Mouse (Mus musculus) forebrain, postnatal 0 days (tissue): ENCODE data around the gene Fam76a. TPM values are rescaled to one million over a fixed set of nuclear protein-coding genes. Genes with fewer than 3 reads are reported as not detected.

ENCODE experiments used
- ATAC-seq: fragments of 200-750 bp; cut with Nextera tagmentation; 2 replicates; pipeline ENCODE4 v1.8.0; 2017; ENCODE audit warnings: mild to moderate bottlenecking, moderate library complexity
- DNase-seq: peaks from one replicate; pipeline ENCODE4 v3.0.0-alpha.2; 2015
- H3K27ac ChIP-seq: fragments of 300-500 bp; sonication (generic); 2 replicates; pipeline ENCODE4 v1.5.1; 2014; ENCODE audit warnings: low read depth, mild to moderate bottlenecking, antibody characterized with exemption, low read length, moderate library complexity, mixed read lengths
- H3K27me3 ChIP-seq: fragments of 300-500 bp; sonication (generic); 2 replicates; pipeline ENCODE4 v1.6.1; 2014; ENCODE audit warnings: mild to moderate bottlenecking, low read length, mixed read lengths; ENCODE audit not compliant: insufficient read depth
- H3K36me3 ChIP-seq: fragments of 300-500 bp; sonication (generic); 2 replicates; pipeline ENCODE4 v1.6.1; 2014; ENCODE audit warnings: mild to moderate bottlenecking, moderate library complexity; ENCODE audit not compliant: insufficient read depth
- H3K4me1 ChIP-seq: fragments of 300-500 bp; sonication (generic); 2 replicates; pipeline ENCODE4 v1.6.1; 2014; ENCODE audit warnings: antibody characterized with exemption; ENCODE audit not compliant: insufficient read depth
- H3K4me2 ChIP-seq: fragments of 300-500 bp; sonication (generic); 2 replicates; pipeline ENCODE4 v1.6.1; 2014; ENCODE audit warnings: low read depth, mild to moderate bottlenecking, moderate library complexity
- H3K4me3 ChIP-seq: fragments of 300-500 bp; sonication (generic); 2 replicates; pipeline ENCODE4 v1.5.1; 2014; ENCODE audit warnings: low read depth, low read length, mixed read lengths
- H3K9ac ChIP-seq: fragments of 300-500 bp; sonication (generic); 2 replicates; pipeline ENCODE4 v1.6.1; 2014; ENCODE audit warnings: mild to moderate bottlenecking
- H3K9me3 ChIP-seq: fragments of 300-500 bp; sonication (generic); 2 replicates; pipeline ENCODE4 v1.6.1; 2016; ENCODE audit warnings: low read length
- CTCF ChIP-seq: sonication (generic); IDR thresholded peaks from 2 replicates; pipeline ENCODE4 v1.5.1; 2016; ENCODE audit warnings: antibody characterized with exemption, control low read depth, low read depth
- WGBS: fragments of 180-500 bp; shearing (Covaris S2); extraction: QIAGEN DNeasy Blood & Tissue Kit; methylation state at CpG from one replicate; pipeline ENCODE4 v1.1.7; 2014; 5-methylcytosine and 5-hydroxymethylcytosine counted together
- polyA plus RNA-seq: library from polyadenylated mRNA; unstranded; fragments of >200 nt; fragmentation: Nextera tagmentation; extraction: Ambion mirVana; gene quantifications from 2 replicates; pipeline ENCODE4 v1.2.1, GENCODE M21; 2015
- total RNA-seq: library from RNA; depleted of rRNA; stranded (reverse); fragments of >200 nt; gene quantifications from 2 replicates; pipeline ENCODE4 v1.2.3, GENCODE M21; 2014; rRNA removed

The Fam76a gene
- total RNA-seq (27.9 and 29.8 TPM in 2 replicates), polyA plus RNA-seq (28.0 and 41.0 TPM in 2 replicates)

DNA sequence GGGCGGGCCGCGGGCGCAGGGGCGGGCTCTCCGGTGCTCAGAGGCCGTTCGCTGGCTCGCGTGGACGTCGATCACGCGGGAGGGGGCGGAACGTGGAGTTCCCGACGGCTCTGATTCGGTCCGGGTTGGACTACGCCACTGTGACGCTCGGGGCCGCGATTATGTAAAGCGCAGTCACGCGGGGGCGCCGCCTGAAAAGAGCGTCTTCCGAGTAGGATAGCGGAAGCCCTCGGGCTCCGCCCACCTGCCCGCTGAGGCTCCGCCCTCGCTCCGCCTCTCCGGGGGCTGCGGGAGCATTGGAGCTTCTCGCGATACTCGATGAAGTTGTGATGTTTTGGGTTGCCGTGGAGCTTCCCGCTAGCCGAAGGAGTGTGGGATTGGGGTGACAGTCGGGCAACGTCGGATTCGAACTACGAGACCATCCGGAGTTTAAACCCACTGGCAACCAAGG is at the start of gene Fam76a:
Gene Fam76a (minus strand): TSS at position 1 of the 451 bp plus-strand sequence.
- peak; percentile 100 for DNase-seq
- no peaks in the 10 kb centered on the region for H3K27me3 ChIP-seq
- peaks cover 4% of the 10 kb centered on the region; the same call in 1 of the 2 replicates for H3K4me1 ChIP-seq
- H3K4me3 ChIP-seq: peak within 1 kb of the TSS; percentile 92
- peak within 1 kb of the TSS; percentile 84 for H3K9ac ChIP-seq
- 4% methylated on average over 51 of the region's 53 CpGs for WGBS
- no peak for TF ChIP-seq CTCF
- peak within 1 kb of the TSS; percentile 81 for H3K4me2 ChIP-seq
- no peaks in the 10 kb centered on the region for H3K9me3 ChIP-seq
- peak; percentile 98 for ATAC-seq
- peak within 1 kb of the TSS; percentile 82 for H3K27ac ChIP-seq
- no peaks in the 10 kb centered on the region for H3K36me3 ChIP-seq

DNA sequence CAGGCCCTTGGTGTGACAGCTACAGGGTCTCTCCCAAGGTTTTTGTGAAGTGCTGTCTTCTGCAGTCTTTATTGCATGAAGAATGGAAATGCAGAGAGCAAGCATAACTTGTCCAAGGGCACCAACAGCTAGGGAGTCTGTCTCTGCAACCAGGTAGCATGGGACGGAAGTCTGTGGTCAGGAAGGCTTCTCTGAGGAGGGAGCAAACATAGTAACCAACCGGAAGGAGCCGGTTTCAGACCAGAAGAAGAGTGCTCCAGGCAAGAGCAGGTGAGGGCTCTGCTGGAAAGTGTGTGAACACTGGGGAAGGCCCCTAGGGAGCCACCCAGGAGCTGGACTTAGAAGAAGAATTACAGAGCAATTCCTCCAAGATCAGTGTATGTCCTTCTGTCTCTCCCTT is 49.7 kb upstream of the Fam76a start:
- DNase-seq: no peak
- ATAC-seq: no peak
- Histone ChIP-seq H3K4me3 (no peak overlapping the region), H3K27ac (no peak overlapping the region), H3K4me1 (no peaks in the 10 kb centered on the region), H3K27me3 (peaks cover 20% of the 10 kb centered on the region; the same call in 1 of the 2 replicates), H3K9me3 (no peaks in the 10 kb centered on the region), H3K9ac (no peak overlapping the region), H3K36me3 (no peaks in the 10 kb centered on the region), H3K4me2 (no peak overlapping the region)
- no peak for TF ChIP-seq CTCF
- WGBS: 72% methylated on average over 3 of the region's 3 CpGs

DNA sequence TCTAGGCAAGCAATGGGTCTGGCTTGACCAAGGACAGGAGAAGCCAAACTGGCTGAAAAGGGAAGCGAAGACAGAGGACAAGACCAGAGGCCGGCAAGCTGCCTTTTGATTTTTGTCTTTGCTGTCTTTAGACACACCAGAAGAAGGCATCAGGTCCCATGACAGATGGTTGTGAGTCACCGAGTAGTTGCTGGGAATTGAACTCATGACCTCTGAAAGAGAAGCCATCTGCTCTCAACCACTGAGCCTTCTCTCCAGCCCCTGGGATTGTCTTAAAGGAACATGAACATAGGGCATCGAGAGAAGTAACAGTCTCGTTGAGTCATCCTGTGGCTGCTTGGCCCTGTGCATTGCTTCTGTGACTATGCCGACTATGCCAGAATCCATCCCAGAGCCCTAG is 49.2 kb upstream of the Fam76a start:
- DNase-seq (no peak), ATAC-seq (no peak)
- Histone ChIP-seq H3K27ac (no peak overlapping the region), H3K9me3 (no peaks in the 10 kb centered on the region), H3K9ac (no peak overlapping the region), H3K4me1 (no peaks in the 10 kb centered on the region), H3K27me3 (peaks cover 20% of the 10 kb centered on the region; the same call in 1 of the 2 replicates), H3K4me3 (no peak overlapping the region), H3K4me2 (no peak overlapping the region), H3K36me3 (no peaks in the 10 kb centered on the region)
- WGBS: 84% methylated on average over 6 of the region's 6 CpGs
- TF ChIP-seq CTCF: no peak

DNA sequence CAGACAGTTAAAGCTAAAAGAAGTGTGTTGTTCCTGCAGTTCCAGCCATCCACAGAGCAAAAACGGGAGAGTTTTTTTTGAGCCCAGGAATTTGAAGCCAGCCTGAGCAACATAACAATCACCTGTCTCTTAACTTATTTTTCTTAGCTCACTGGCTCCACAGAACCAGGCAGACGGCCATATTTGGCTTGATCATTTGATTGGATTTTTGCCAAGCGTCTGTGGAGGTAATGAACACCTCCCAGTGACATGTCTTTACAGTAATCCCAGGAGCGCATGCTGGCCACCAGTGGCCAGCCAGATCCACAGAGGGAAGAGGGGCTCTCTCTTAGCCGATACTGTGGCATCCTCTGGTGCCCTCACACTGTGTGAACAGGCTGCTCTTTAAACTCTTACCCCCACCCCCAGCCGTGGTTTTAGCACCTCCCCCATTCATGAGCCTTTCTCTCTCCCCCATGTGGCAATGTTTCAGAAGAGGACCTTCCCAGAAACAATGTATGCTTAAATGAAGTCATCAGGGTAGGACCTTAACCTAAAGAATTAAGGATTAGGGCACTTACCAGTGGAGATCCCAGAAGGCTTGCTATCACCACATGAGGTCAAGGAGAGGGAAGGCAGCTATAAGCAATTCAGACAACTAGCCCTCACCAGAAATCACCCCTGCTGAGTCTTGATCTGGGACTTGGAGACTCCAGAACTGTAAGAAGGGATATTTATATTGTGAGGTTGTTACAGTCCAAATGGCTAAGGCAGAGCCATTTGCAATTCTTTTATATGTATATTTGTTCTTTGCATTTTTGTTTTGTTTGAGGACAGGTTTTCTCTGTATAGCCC is 46.0 kb upstream of the Fam76a start:
- Histone ChIP-seq H3K36me3 (no peaks in the 10 kb centered on the region), H3K9me3 (no peaks in the 10 kb centered on the region), H3K27ac (no peak overlapping the region), H3K4me1 (no peaks in the 10 kb centered on the region), H3K4me2 (no peak overlapping the region), H3K27me3 (peaks cover 4% of the 10 kb centered on the region; the same call in 1 of the 2 replicates), H3K9ac (no peak overlapping the region), H3K4me3 (no peak overlapping the region)
- WGBS: 30% methylated on average over 6 of the region's 6 CpGs
- no peak for TF ChIP-seq CTCF
- ATAC-seq: no peak
- DNase-seq: no peak

DNA sequence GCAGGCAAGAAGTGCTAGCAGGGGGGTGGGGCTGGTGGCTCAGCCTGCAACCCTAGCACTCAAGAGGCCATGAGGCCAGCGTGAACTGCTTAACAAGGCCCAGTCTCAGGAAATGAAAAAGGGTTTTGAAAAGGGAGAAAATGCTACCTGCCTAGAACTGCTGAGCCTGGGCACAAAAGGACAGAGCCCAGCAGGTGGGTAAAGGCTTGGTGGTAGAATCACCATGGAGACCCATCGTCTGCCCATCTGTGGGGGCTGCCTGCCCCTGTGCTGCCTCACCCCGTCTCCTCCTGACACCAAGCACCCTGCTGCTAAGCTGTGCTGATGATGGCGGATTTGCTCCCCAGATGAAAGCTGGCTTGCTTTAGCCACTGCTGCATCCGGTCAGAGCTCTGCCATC is 42.1 kb upstream of the Fam76a start:
- Histone ChIP-seq H3K9ac (no peak overlapping the region), H3K9me3 (no peaks in the 10 kb centered on the region), H3K27ac (no peak overlapping the region), H3K4me1 (no peaks in the 10 kb centered on the region), H3K27me3 (no peaks in the 10 kb centered on the region), H3K4me3 (no peak overlapping the region), H3K4me2 (no peak overlapping the region), H3K36me3 (no peaks in the 10 kb centered on the region)
- DNase-seq: no peak
- no peak for TF ChIP-seq CTCF
- ATAC-seq: no peak
- 21% methylated on average over 5 of the region's 5 CpGs for WGBS

DNA sequence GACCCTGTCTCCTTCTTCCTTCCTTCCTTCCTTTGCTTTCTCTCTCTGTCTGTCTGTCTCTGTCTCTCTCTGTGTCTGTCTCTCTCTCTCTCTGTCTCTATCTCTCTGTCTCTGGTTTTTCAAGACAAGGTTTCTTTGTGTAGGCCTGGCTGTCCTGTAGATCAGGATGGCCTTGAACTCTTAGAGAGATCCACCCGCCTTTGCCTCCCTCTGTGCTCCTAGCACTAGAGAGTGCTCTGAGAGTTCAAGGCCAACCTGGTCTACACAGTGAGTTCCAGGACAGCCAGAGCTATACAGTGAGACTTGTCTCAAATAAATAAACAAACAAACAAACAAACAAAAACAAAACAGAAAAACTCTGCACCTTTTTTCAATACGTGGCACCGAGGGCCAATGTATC is 41.7 kb upstream of the Fam76a start:
- H3K27me3 ChIP-seq: no peaks in the 10 kb centered on the region
- no peak for ATAC-seq
- no peaks in the 10 kb centered on the region for H3K4me1 ChIP-seq
- H3K4me3 ChIP-seq: no peak overlapping the region
- H3K9ac ChIP-seq: no peak overlapping the region
- no peaks in the 10 kb centered on the region for H3K9me3 ChIP-seq
- no peaks in the 10 kb centered on the region for H3K36me3 ChIP-seq
- TF ChIP-seq CTCF: no peak
- DNase-seq: no peak
- H3K4me2 ChIP-seq: no peak overlapping the region
- WGBS: 33% methylated on average over 3 of the region's 3 CpGs
- H3K27ac ChIP-seq: no peak overlapping the region

DNA sequence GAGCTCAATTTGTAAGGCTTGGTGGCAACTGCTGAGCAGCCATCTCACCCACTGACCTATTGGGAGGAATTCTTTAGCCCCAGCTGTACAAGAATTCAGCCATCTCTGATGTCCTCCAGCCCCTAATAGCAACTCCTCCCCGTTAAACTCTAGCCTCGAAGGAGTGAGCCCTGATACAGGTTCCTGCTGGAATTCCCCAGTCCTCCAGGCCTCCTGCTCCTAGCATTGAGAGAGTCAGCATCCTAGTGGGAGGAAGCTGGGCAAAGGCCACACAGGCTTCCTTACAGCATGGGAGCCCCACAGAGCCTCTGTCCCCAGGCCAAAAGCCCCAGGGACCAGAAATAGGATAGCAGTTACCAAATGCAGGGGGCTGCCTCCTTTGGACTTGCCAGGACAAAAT is 41.1 kb upstream of the Fam76a start:
- WGBS: 18% methylated on average over 2 of the region's 2 CpGs
- Histone ChIP-seq H3K27me3 (no peaks in the 10 kb centered on the region), H3K4me1 (no peaks in the 10 kb centered on the region), H3K9ac (no peak overlapping the region), H3K4me3 (no peak overlapping the region), H3K9me3 (no peaks in the 10 kb centered on the region), H3K27ac (no peak overlapping the region), H3K36me3 (no peaks in the 10 kb centered on the region), H3K4me2 (no peak overlapping the region)
- no peak for TF ChIP-seq CTCF
- ATAC-seq (no peak), DNase-seq (no peak)
